Mouse (Mus musculus) olfactory bulb, adult 2 months (tissue): ENCODE data around the gene Arhgap17.

Experiments
- CTCF ChIP-seq: fragments of 200-500 bp; IDR thresholded peaks from 2 replicates; pipeline ENCODE4 v1.5.1; 2012; ENCODE audit warnings: low read depth, mild to moderate bottlenecking, low read length, moderate library complexity; ENCODE audit not compliant: insufficient read depth
- POLR2A ChIP-seq: fragments of 200-500 bp; IDR thresholded peaks from 2 replicates; pipeline ENCODE4 v1.6.1; 2012; ENCODE audit warnings: mild to moderate bottlenecking, low read depth, low read length, moderate library complexity; ENCODE audit not compliant: insufficient read depth

- TF ChIP-seq POLR2A (no peak), CTCF (no peak)
Measured at GRCm38 (mm10) chr7:123238621-123239020, 131.1 kb downstream of the Arhgap17 start.
